Mouse (Mus musculus) hindbrain, embryonic 14.5 days (tissue): ENCODE data around the gene Gm13271. TPM values are rescaled to one million over a fixed set of nuclear protein-coding genes. Genes with fewer than 3 reads are reported as not detected.
"Not testable (repeated sequence)": the region's sequence is repeated elsewhere in the genome, so short reads cannot be mapped to it uniquely, and the experiment has no call there.

ENCODE experiments used
- ATAC-seq: fragments of 200-750 bp; cut with Nextera tagmentation; 2 replicates; pipeline ENCODE4 v1.8.0; 2017; ENCODE audit warnings: moderate number of reproducible peaks, mild to moderate bottlenecking, moderate TSS enrichment, moderate library complexity; ENCODE audit not compliant: low FRiP score
- DNase-seq: peaks from one replicate; pipeline ENCODE4 v3.0.0-alpha.2; 2015; ENCODE audit warnings: low spot score
- H3K27ac ChIP-seq: fragments of 300-500 bp; sonication (generic); 2 replicates; pipeline ENCODE4 v1.5.1; 2014; ENCODE audit warnings: mild to moderate bottlenecking, moderate library complexity
- H3K27me3 ChIP-seq: fragments of 300-500 bp; sonication (generic); 2 replicates; pipeline ENCODE4 v1.6.1; 2014; ENCODE audit warnings: mild to moderate bottlenecking, low read length, mixed read lengths; ENCODE audit not compliant: control insufficient read depth, insufficient read depth
- H3K36me3 ChIP-seq: fragments of 300-500 bp; sonication (generic); replicated peaks from 2 replicates; pipeline ENCODE4 v1.6.1; 2014; ENCODE audit not compliant: control insufficient read depth, insufficient read depth
- H3K4me1 ChIP-seq: fragments of 300-500 bp; sonication (generic); replicated peaks from 2 replicates; pipeline ENCODE4 v1.6.1; 2014; ENCODE audit warnings: antibody characterized with exemption, low read length, mixed read lengths; ENCODE audit not compliant: control insufficient read depth, insufficient read depth
- H3K4me2 ChIP-seq: fragments of 300-500 bp; sonication (generic); replicated peaks from 2 replicates; pipeline ENCODE4 v1.6.1; 2014; ENCODE audit warnings: mild to moderate bottlenecking, moderate library complexity
- H3K4me3 ChIP-seq: fragments of 300-500 bp; sonication (generic); replicated peaks from 2 replicates; pipeline ENCODE4 v1.5.1; 2014; ENCODE audit warnings: mild to moderate bottlenecking, low read length
- H3K9ac ChIP-seq: fragments of 300-500 bp; sonication (generic); 2 replicates; pipeline ENCODE4 v1.6.1; 2014
- H3K9me3 ChIP-seq: fragments of 300-500 bp; sonication (generic); 2 replicates; pipeline ENCODE4 v1.6.1; 2016; ENCODE audit warnings: low read length; ENCODE audit not compliant: control insufficient read depth
- WGBS: fragments of 180-500 bp; shearing (Covaris S2); extraction: QIAGEN DNeasy Blood & Tissue Kit; methylation state at CpG from one replicate; pipeline ENCODE4 v1.1.7; 2014; 5-methylcytosine and 5-hydroxymethylcytosine counted together
- polyA plus RNA-seq: library from polyadenylated mRNA; unstranded; fragments of >200 nt; fragmentation: Nextera tagmentation; extraction: Ambion mirVana; gene quantifications from 2 replicates; pipeline ENCODE4 v1.2.1, GENCODE M21; 2014

Gm13271 gene
- polyA plus RNA-seq, 1 experiment from 2014 or later, result not detected

DNA sequence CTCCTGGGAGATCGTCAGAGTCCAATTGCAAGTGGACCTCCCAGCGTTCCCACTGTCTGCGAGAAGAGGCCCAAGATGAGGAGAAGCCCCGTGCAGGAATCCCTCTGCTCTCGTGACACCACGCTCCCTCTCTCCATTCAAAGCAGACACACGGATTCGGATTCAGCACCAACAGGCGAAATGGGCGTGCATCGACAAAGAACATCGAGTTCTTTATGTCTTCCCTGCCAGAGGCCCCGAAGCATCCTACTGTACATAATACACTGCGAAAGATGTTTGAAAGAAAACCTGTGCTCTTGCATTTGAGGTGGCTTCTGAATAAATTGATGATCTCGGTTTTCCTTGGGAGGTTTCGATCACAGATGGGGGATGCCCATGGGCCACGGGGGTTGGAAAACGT lies 25.7 kb downstream of the Gm13271 start:
- not testable (repeated sequence) for H3K9ac ChIP-seq, H3K36me3 ChIP-seq, ATAC-seq, H3K4me3 ChIP-seq, H3K4me1 ChIP-seq, H3K27me3 ChIP-seq, DNase-seq, H3K9me3 ChIP-seq, H3K27ac ChIP-seq, H3K4me2 ChIP-seq
- 45% methylated on average over 12 of the region's 18 CpGs for WGBS

DNA sequence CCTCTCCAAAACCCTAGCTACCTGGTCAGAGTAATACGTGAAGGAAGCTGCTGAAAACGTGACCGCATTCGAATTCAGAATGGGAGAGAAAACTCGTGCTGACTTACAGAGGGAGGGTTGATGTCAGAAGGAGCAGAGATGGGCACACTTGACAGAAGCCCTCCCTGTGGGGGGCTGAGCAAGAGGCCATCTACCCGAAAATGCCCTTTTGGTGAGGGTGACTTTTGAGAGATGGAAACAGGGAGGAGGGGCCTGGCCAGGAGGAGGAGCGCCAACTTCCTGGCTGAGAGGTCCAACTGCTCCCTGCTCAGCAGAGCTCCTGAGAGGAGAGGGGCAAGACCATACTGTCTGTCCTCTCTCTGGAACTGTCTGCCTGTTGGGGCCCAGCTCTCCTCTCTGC lies 27.2 kb downstream of the Gm13271 start, which contains the start of gene Ifnz:
Gene Ifnz (plus strand): TSS at position 301 of the 400 bp plus-strand sequence.
- H3K4me2 ChIP-seq, result peak within 1 kb of the TSS; percentile 40
- not testable (repeated sequence) for H3K27me3 ChIP-seq, H3K4me1 ChIP-seq, H3K36me3 ChIP-seq, H3K9me3 ChIP-seq, DNase-seq, ATAC-seq, H3K27ac ChIP-seq, H3K4me3 ChIP-seq, H3K9ac ChIP-seq
- WGBS, result 20% methylated on average over 4 of the region's 7 CpGs

DNA sequence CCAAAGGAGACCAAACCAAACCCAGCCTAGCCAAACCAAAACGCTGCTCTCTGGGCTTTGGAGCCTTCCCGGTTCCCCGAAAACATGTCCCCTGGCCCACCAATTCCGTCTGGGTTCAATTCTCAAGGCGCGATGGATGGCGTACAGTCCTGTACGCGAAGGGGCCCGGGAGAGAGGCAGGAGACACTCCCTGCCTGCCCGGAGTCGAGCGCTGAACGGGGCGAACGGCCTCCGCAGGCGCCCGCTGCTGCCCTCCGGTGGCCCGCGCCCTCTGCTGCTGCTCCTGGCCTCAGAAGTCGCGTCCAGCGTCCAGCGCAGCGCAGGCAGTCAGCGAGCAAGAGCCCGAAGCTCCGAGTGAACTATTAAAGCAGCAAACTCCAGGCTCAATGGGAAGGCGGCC lies 27.7 kb downstream of the Gm13271 start:
- not testable (repeated sequence) for H3K27me3 ChIP-seq, H3K9me3 ChIP-seq, H3K9ac ChIP-seq, DNase-seq, H3K4me1 ChIP-seq, H3K27ac ChIP-seq, H3K4me3 ChIP-seq, ATAC-seq, H3K36me3 ChIP-seq
- WGBS, result no CpG with 5 or more reads among the region's 31 CpGs
- peak overlapping the region; percentile 40 for H3K4me2 ChIP-seq

DNA sequence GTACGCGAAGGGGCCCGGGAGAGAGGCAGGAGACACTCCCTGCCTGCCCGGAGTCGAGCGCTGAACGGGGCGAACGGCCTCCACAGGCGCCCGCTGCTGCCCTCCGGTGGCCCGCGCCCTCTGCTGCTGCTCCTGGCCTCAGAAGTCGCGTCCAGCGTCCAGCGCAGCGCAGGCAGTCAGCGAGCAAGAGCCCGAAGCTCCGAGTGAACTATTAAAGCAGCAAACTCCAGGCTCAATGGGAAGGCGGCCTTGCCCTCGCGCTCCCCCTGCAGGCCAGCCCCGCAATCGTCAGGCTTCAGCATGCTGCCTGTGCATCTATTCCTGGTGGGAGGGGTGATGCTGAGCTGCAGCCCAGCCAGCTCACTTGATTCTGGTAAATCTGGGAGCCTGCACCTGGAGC lies 30.7 kb downstream of the Gm13271 start, which contains the start of gene Gm13276:
Gene Gm13276 (plus strand): TSS at position 301 of the 400 bp plus-strand sequence.
- H3K4me3 ChIP-seq, H3K4me1 ChIP-seq, H3K36me3 ChIP-seq, H3K27me3 ChIP-seq, H3K4me2 ChIP-seq, ATAC-seq, H3K27ac ChIP-seq, DNase-seq, H3K9me3 ChIP-seq, H3K9ac ChIP-seq: not testable (repeated sequence)
- no CpG with 5 or more reads among the region's 27 CpGs for WGBS

DNA sequence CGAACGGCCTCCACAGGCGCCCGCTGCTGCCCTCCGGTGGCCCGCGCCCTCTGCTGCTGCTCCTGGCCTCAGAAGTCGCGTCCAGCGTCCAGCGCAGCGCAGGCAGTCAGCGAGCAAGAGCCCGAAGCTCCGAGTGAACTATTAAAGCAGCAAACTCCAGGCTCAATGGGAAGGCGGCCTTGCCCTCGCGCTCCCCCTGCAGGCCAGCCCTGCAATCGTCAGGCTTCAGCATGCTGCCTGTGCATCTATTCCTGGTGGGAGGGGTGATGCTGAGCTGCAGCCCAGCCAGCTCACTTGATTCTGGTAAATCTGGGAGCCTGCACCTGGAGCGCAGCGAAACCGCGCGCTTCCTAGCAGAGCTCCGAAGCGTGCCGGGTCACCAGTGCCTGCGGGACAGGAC lies 33.7 kb downstream of the Gm13271 start, which contains the start of gene Gm13277:
Gene Gm13277 (plus strand): TSS at position 231 of the 400 bp plus-strand sequence.
- 0% methylated on average over 4 of the region's 28 CpGs for WGBS
- not testable (repeated sequence) for H3K9me3 ChIP-seq, H3K27ac ChIP-seq, H3K27me3 ChIP-seq, H3K36me3 ChIP-seq, H3K4me2 ChIP-seq, H3K4me3 ChIP-seq, H3K9ac ChIP-seq, ATAC-seq, H3K4me1 ChIP-seq, DNase-seq

DNA sequence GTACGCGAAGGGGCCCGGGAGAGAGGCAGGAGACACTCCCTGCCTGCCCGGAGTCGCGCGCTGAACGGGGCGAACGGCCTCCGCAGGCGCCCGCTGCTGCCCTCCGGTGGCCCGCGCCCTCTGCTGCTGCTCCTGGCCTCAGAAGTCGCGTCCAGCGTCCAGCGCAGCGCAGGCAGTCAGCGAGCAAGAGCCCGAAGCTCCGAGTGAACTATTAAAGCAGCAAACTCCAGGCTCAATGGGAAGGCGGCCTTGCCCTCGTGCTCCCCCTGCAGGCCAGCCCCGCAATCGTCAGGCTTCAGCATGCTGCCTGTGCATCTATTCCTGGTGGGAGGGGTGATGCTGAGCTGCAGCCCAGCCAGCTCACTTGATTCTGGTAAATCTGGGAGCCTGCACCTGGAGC lies 36.6 kb downstream of the Gm13271 start, which contains the start of gene Gm13278:
Gene Gm13278 (plus strand): TSS at position 301 of the 400 bp plus-strand sequence.
- WGBS, result no CpG with 5 or more reads among the region's 28 CpGs
- not testable (repeated sequence) for ATAC-seq

DNA sequence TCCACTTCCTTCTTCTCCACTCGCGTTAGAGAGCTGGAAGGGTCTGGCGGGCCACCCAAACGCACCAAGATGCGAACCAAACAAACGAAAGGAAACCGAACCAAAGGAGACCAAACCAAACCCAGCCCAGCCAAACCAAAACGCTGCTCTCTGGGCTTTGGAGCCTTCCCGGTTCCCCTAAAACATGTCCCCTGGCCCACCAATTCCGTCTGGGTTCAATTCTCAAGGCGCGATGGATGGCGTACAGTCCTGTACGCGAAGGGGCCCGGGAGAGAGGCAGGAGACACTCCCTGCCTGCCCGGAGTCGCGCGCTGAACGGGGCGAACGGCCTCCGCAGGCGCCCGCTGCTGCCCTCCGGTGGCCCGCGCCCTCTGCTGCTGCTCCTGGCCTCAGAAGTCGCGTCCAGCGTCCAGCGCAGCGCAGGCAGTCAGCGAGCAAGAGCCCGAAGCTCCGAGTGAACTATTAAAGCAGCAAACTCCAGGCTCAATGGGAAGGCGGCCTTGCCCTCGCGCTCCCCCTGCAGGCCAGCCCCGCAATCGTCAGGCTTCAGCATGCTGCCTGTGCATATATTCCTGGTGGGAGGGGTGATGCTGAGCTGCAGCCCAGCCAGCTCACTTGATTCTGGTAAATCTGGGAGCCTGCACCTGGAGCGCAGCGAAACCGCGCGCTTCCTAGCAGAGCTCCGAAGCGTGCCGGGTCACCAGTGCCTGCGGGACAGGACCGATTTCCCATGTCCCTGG lies 39.4 kb downstream of the Gm13271 start, which contains the start of gene Gm13275:
Gene Gm13275 (plus strand): TSS at position 552 of the 740 bp plus-strand sequence.
- ATAC-seq, H3K9ac ChIP-seq, H3K4me1 ChIP-seq, H3K4me2 ChIP-seq, H3K27ac ChIP-seq, H3K9me3 ChIP-seq, H3K4me3 ChIP-seq, DNase-seq, H3K36me3 ChIP-seq, H3K27me3 ChIP-seq: not testable (repeated sequence)
- 1% methylated on average over 11 of the region's 52 CpGs for WGBS

More for the DNA sequence above, 36.6 kb downstream of the Gm13271 start, which contains the start of gene Gm13278:
- not testable (repeated sequence) for H3K36me3 ChIP-seq, H3K4me1 ChIP-seq, H3K9me3 ChIP-seq, H3K9ac ChIP-seq, DNase-seq, H3K27me3 ChIP-seq, H3K4me3 ChIP-seq, H3K4me2 ChIP-seq, H3K27ac ChIP-seq

DNA sequence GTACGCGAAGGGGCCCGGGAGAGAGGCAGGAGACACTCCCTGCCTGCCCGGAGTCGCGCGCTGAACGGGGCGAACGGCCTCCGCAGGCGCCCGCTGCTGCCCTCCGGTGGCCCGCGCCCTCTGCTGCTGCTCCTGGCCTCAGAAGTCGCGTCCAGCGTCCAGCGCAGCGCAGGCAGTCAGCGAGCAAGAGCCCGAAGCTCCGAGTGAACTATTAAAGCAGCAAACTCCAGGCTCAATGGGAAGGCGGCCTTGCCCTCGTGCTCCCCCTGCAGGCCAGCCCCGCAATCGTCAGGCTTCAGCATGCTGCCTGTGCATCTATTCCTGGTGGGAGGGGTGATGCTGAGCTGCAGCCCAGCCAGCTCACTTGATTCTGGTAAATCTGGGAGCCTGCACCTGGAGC lies 42.4 kb downstream of the Gm13271 start, which contains the start of gene Gm13279:
Gene Gm13279 (plus strand): TSS at position 301 of the 400 bp plus-strand sequence.
- not testable (repeated sequence) for H3K36me3 ChIP-seq, H3K9me3 ChIP-seq, H3K27me3 ChIP-seq, H3K4me1 ChIP-seq, H3K9ac ChIP-seq, DNase-seq, H3K4me2 ChIP-seq, ATAC-seq, H3K4me3 ChIP-seq, H3K27ac ChIP-seq
- WGBS, result no CpG with 5 or more reads among the region's 28 CpGs

DNA sequence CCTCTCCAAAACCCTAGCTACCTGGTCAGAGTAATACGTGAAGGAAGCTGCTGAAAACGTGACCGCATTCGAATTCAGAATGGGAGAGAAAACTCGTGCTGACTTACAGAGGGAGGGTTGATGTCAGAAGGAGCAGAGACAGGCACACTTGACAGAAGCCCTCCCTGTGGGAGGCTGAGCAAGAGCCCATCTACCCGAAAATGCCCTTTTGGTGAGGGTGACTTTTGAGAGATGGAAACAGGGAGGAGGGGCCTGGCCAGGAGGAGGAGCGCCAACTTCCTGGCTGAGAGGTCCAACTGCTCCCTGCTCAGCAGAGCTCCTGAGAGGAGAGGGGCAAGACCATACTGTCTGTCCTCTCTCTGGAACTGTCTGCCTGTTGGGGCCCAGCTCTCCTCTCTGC lies 44.7 kb downstream of the Gm13271 start, which contains the start of gene Gm13285:
Gene Gm13285 (plus strand): TSS at position 301 of the 400 bp plus-strand sequence.
- H3K4me1 ChIP-seq, H3K27me3 ChIP-seq, H3K27ac ChIP-seq, H3K9ac ChIP-seq, H3K9me3 ChIP-seq, H3K4me2 ChIP-seq, DNase-seq, ATAC-seq, H3K36me3 ChIP-seq, H3K4me3 ChIP-seq: not testable (repeated sequence)
- WGBS, result 13% methylated on average over 3 of the region's 7 CpGs
